Mouse (Mus musculus): ENCODE measurements around the gene Prrt4.
"Not testable (repeated sequence)": the region's sequence is repeated elsewhere in the genome, so short reads cannot be mapped to it uniquely, and the experiment has no call there.

Gene Prrt4

GRCm38 (mm10) chr6:29198309-29199222, 19.2 kb upstream of the Prrt4 start:
- DNase-seq (ENCODE audit: low read depth): peak; percentile 88

GRCm38 (mm10) chr6:29195846-29196698, 16.7 kb upstream of the Prrt4 start:
- no peak for DNase-seq (ENCODE audit: low read depth)

GRCm38 (mm10) chr6:29195146-29195545, 15.8 kb upstream of the Prrt4 start:
- no peak for DNase-seq (ENCODE audit: low read depth)

GRCm38 (mm10) chr6:29193961-29194750, 14.8 kb upstream of the Prrt4 start:
- DNase-seq (ENCODE audit: low read depth): no peak

- DNase-seq (ENCODE audit: low read depth): no peak
Measured at GRCm38 (mm10) chr6:29187936-29188335, 8.6 kb upstream of the Prrt4 start.

- no peak for DNase-seq (ENCODE audit: low read depth)
Measured at GRCm38 (mm10) chr6:29179843-29180242, 459 bp upstream of the Prrt4 start.

- no peak for DNase-seq (ENCODE audit: low read depth)
Measured at GRCm38 (mm10) chr6:29177901-29178879, 1.2 kb downstream of the Prrt4 start.

GRCm38 (mm10) chr6:29175113-29175512, 4.3 kb downstream of the Prrt4 start:
- no peak for DNase-seq (ENCODE audit: low read depth)

GRCm38 (mm10) chr6:29174368-29174767, 5.0 kb downstream of the Prrt4 start:
- no peak for DNase-seq (ENCODE audit: low read depth)

- DNase-seq (ENCODE audit: low read depth): peak; percentile 82
Measured at GRCm38 (mm10) chr6:29170952-29171388, 8.4 kb downstream of the Prrt4 start.

GRCm38 (mm10) chr6:29170063-29170921, 9.1 kb downstream of the Prrt4 start:
- DNase-seq (ENCODE audit: low read depth): peak; percentile 87

- DNase-seq (ENCODE audit: low read depth): no peak
Measured at GRCm38 (mm10) chr6:29169675-29170062, 9.7 kb downstream of the Prrt4 start.

- no peak for DNase-seq (ENCODE audit: low read depth)
Measured at GRCm38 (mm10) chr6:29168871-29169270, 10.5 kb downstream of the Prrt4 start.

- peak; percentile 78 for DNase-seq (ENCODE audit: low read depth)
Measured at GRCm38 (mm10) chr6:29166196-29166595, 13.2 kb downstream of the Prrt4 start.

- DNase-seq (ENCODE audit: low read depth): peak; percentile 93
Measured at GRCm38 (mm10) chr6:29164314-29165244, 14.8 kb downstream of the Prrt4 start, which contains the start of gene Rbm28. TSS of gene Rbm28 (minus strand) at chr6:29165006.

- DNase-seq (ENCODE audit: low read depth): not testable (repeated sequence)
Measured at GRCm38 (mm10) chr6:29161291-29161690, 18.1 kb downstream of the Prrt4 start.

GRCm38 (mm10) chr6:29160786-29161185, 18.6 kb downstream of the Prrt4 start:
- DNase-seq (ENCODE audit: low read depth): no peak

GRCm38 (mm10) chr6:29156326-29156725, 23.1 kb downstream of the Prrt4 start:
- DNase-seq (ENCODE audit: low read depth): no peak

GRCm38 (mm10) chr6:29150001-29150400, 29.4 kb downstream of the Prrt4 start:
- no peak for DNase-seq (ENCODE audit: low read depth)
